Mouse (Mus musculus) gastrocnemius, adult 2 months (tissue): ENCODE results near the gene Ngly1. TPM values are rescaled to one million over a fixed set of nuclear protein-coding genes. Genes with fewer than 3 reads are reported as not detected.

Experiments used
- DNase-seq: peaks from one replicate; pipeline ENCODE4 v3.0.0; 2022
- H3K27ac ChIP-seq: fragments of 200-600 bp; 2 replicates; pipeline ENCODE4 v1.8.1; 2022; ENCODE audit warnings: mild to moderate bottlenecking
- H3K4me3 ChIP-seq: fragments of 200-600 bp; 2 replicates; pipeline ENCODE4 v1.8.1; 2022; ENCODE audit warnings: mild to moderate bottlenecking, moderate library complexity
- CTCF ChIP-seq: fragments of 200-600 bp; IDR thresholded peaks from 2 replicates; pipeline ENCODE4 v1.8.1; 2022; ENCODE audit warnings: antibody characterized with exemption, mild to moderate bottlenecking, moderate library complexity
- intact Hi-C: fragments of 180-260 bp; cut with DNase I; formaldehyde crosslinking; loops from one replicate; pipeline ENCODE4 v1.15.1; 2025
- total RNA-seq, 2 experiments: library from RNA; stranded (reverse); gene quantifications; 2 replicates each; pipeline ENCODE4 v1.2.3; 2021

The Ngly1 gene
- total RNA-seq, 2 experiments from 2014 or later, result 46.7 to 52.5 TPM

DNA sequence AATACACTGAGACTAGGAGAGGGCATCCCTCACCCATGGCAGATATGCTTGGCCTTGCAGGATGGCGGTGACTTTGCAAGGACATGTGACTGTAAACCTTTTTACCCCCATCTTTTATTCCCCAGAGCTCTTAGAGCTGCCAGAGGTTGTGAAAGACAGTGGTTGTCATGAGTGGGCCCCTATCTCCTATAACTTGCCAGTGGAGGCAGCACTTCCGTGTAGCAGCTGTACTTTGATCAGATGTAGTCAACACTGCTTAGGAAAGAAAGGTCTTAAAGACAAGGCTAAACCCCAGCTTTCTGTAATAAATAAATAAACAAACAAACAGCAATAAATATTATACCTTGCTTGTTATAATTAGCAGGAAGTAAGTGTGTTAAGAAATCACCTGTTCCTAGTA lies 70.7 kb downstream of the Ngly1 start:
- H3K27ac ChIP-seq, result no peak overlapping the region
- intact Hi-C loops, result no loop called here
- H3K4me3 ChIP-seq, result no peak overlapping the region
- no peak for DNase-seq
- TF ChIP-seq CTCF, result no peak

DNA sequence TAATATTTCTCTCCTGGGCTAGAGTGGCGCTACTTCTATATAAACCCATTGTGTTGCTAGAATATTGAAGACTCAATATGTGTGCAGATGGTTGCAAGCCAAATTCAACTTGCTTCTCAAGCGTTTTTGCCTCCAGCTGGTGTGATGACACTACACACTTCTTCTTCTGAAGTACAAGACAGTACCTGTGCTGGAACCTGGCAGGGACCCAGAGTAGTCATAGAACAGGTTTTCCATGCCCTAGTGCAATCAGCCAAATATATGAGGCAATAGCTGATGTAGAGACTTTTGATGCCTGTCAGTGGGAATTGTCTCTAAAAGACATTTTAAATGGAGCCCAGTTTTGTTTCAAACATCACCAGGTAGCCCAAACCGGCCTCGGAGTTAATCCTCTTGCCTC lies 75.3 kb downstream of the Ngly1 start:
- no peak for DNase-seq
- H3K4me3 ChIP-seq, result no peak overlapping the region
- no peak for TF ChIP-seq CTCF
- no peak overlapping the region for H3K27ac ChIP-seq
- intact Hi-C loops, result no loop called here

DNA sequence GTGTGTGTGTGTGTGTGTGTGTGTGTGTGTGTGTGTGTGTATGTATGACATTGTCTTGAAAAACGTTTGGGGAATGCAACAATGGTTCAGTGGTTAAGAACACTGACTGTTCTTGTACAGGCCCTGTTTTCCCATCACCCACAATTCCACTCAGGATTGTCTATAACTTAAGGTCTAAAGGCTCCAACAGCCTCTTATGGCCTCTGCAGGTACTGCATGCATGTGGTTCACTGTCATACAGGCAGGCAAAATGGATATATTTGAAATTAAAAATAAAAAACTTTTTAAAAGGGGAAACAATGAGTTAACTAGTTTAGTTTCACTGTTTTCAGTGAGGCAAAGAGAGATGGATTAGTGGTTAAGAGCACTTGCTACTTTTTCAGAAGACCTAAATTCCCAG lies 76.1 kb downstream of the Ngly1 start:
- H3K4me3 ChIP-seq, result no peak overlapping the region
- no peak overlapping the region for H3K27ac ChIP-seq
- intact Hi-C loops, result no loop called here
- DNase-seq, result no peak
- TF ChIP-seq CTCF, result peak; percentile 23; the same call in 1 of the 2 replicates

DNA sequence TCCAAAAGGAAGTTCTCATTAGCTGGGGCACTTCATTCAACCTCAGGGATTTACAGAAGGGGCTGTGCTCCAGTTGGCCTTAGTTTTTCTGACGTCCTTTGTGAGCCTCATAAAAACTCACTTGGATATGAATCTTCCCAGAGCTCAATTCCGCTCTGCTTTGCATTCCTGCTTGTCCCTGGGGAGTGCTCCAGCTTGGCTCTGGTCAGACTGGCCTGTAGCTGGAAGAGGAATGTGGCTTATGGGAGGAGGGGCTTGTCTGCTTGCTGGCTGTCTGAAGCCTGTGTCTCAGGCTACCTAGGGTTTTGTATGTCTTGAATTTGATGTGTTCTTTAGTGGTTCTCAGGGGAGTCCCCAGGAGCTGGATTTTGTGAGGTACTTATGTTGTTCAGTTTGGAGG lies 79.5 kb downstream of the Ngly1 start:
- intact Hi-C loops, result no loop called here
- peak; percentile 62 for DNase-seq
- Histone ChIP-seq H3K27ac (no peak overlapping the region), H3K4me3 (no peak overlapping the region)
- no peak for TF ChIP-seq CTCF

DNA sequence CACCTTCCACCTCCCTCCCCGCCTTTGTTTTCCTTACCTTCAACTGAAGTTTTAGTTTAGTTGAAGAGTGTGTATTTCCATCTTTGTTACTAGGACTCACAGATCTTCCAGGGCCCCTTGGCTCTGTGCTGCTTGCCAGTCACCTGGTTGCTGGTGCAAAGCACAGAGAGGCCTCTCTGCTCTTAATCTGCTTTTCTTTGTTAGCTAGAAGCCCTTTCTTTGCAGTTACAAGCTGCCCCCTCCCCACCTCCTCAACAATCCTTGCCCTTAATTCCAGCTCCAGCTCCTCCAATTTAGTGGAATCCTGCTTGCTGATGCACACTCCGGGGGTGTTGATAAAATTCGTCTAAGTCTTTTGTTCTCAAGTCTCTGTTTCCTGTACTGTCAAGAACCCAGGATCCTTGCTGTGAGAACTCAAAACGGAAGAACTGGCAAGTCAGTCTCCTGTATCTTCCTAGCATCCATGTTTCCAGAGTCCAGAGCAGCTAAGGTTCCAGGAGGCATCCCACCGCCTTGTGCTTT lies 79.9 kb downstream of the Ngly1 start:
- no peak for TF ChIP-seq CTCF
- intact Hi-C loops, result no loop called here
- Histone ChIP-seq H3K4me3 (no peak overlapping the region), H3K27ac (peak overlapping the region; percentile 35; the same call in 1 of the 2 replicates)
- DNase-seq, result no peak

DNA sequence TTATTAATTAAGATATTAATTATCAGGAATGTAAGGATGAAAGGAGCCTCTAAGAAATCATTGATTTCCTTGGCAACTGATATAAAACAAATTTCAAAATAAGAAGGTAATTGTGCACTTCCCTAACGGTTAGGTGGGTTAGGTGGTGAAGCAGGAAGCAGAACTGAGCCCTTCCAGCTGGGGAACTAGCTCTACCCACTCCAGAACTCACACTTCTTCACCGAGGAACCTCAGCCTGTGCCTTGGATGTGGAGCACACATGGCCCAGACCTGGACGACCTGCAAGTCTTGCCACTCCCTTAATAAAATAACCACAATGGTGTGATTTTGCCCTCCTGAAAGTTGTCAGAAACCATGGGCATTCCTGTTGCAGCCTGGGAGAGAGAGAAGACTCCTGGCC lies 80.7 kb downstream of the Ngly1 start:
- no peak for TF ChIP-seq CTCF
- DNase-seq, result no peak
- intact Hi-C loops, result no loop called here
- no peak overlapping the region for H3K27ac ChIP-seq
- no peak overlapping the region for H3K4me3 ChIP-seq

DNA sequence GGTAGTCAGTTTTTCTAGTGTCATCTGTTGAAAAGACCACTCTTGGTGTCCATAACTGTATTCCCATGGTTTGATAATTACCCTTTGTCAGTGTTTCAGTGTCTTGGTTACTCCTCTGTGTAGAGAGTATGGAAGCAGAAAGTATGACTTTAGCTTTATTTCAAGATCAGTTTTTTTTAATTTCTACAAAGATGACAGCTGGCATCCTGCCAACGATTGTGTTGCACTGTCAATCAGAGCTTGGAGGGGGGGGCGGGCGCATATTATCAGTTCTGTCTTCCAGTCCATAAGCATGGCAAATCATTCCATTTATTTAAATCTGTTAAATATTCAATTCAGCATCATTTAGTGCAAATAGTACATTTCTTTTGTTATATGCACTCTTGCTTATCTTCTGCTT lies 85.2 kb downstream of the Ngly1 start:
- no peak for DNase-seq

DNA sequence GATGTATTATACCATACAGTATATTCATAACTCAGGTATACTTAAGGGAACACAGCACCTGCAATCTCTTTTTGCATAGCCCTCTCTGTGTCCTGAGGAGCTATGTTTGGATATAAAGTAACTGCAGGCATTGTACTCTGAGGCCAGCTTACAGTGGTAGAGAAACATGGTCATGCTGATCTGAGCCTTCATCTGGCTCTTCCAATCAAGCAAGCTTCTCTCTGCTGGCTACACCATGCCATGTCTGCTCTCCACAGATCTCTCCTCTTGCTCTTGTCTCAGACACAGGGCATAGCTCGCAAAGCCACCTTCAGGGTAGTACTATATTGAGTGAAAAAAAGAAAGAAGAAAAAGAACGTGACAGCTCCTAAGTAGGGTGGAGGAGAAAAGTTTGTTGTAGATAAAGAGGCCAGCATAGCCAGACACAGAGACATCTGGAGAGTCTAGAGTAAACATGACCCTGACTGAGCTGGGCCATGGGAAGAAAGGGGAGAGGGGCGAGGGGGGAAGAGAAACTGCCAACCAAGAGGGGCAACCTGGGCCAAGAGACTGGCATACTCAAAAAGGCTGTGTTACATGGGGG lies 86.8 kb downstream of the Ngly1 start:
- intact Hi-C loops, result no loop called here
- Histone ChIP-seq H3K4me3 (no peak overlapping the region), H3K27ac (no peak overlapping the region)
- no peak for TF ChIP-seq CTCF
- no peak for DNase-seq

More for the DNA sequence above, 85.2 kb downstream of the Ngly1 start:
- intact Hi-C loops, result no loop called here
- no peak for TF ChIP-seq CTCF
- H3K27ac ChIP-seq, result no peak overlapping the region
- H3K4me3 ChIP-seq, result no peak overlapping the region

DNA sequence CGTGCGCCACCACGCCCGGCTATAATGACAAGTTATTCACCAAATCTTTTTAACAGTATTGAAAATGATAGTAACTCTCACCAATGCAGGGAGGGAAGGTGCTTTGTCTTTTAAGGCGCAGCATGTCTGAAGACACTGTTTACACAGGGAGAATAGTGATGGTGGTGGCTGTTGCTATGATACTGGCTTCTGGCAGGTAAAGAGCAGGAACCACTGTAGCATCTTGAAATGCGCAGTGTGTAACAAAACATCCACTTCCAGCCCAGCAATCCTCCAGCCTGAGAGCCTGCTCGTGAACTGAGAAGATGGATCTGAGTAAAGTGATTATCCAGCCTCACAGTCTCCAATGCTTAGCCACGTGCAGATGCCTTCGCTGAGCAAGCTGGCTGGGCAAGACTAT lies 98.4 kb downstream of the Ngly1 start:
- no peak for DNase-seq
- Histone ChIP-seq H3K4me3 (no peak overlapping the region), H3K27ac (no peak overlapping the region)
- TF ChIP-seq CTCF, result no peak
- intact Hi-C loops, result no loop called here

DNA sequence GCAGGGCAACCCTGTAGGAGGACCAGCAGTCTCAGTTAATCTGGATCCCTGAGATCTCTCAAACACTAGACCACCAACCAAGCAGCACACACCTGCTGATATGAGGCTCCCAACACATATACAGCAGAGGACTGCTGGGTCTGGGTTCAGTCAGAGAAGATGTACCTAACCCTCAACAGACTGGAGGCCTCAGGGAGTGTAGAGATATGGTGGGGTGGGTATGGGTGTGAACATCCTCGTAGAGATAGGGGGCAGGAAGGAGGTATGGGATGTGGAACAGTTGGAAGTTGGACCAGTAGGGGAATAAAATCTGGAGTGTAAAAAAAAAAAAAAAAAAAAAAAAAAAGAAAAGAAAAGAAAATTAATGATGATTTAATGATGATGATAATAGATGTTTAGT lies 110.6 kb downstream of the Ngly1 start:
- no peak for DNase-seq
- Histone ChIP-seq H3K27ac (no peak overlapping the region), H3K4me3 (no peak overlapping the region)
- no peak for TF ChIP-seq CTCF
- intact Hi-C loops, result no loop called here

Other genes starting within 250 kb of the Ngly1 start
- 10 to 100 TPM in 1 of 2 experiments, 1 to 10 TPM in 1; 8.8 to 13.6 TPM for gene Oxsm, start 528 bp downstream of the Ngly1 start, total RNA-seq
- gene Top2b, start 115.9 kb downstream of the Ngly1 start, total RNA-seq, result 10 to 100 TPM; 29.4 to 35.4 TPM